Mouse (Mus musculus): ENCODE data around the gene Ric8b.

Gene Ric8b

DNA sequence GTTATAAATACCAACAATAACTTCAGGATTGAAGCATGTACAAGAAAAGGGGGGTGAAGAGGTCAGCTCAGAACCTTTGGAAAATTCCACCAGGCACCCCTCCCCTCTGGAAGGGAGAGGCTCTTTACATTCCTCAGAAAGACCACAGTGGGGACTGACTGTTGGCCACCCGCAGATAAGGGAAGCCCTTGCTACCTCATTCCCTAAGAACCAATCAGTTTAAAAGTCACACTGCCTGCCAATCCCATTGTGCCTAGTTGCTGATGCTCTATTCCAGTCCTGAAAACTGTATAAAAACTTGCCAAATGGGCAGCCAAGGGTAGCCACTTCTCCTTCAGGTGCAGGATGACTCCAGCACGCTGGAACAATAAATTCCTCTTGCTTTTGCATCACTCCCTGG is 137.5 kb downstream of the Ric8b start:
- no peak for DNase-seq (ENCODE audit: low read depth, low spot score)

Data from WW6 (cell line).